Mouse (Mus musculus): ENCODE measurements around the gene Grm7.

Gene Grm7

DNA sequence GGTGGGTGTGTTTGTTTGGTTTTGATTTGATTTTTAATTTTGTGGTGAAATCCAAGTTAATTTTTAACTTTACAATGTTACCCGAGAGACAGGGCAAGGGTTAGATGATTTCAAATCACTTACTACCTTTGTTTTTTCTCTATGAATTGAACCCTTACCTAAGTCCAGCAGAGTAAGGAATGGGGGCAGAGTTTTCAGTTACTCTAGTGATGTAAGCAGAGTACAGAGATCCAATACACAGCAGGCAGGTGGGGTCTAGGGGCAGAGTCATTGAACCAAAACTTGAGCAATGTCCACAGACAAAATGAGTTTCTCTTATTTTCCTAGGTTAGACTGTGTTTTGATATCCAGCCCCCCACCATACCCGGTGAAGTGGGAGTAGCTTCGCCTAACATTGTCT lies 723.2 kb downstream of the Grm7 start:
- no peak for DNase-seq (ENCODE audit: low spot score in 2 of 2)

DNA sequence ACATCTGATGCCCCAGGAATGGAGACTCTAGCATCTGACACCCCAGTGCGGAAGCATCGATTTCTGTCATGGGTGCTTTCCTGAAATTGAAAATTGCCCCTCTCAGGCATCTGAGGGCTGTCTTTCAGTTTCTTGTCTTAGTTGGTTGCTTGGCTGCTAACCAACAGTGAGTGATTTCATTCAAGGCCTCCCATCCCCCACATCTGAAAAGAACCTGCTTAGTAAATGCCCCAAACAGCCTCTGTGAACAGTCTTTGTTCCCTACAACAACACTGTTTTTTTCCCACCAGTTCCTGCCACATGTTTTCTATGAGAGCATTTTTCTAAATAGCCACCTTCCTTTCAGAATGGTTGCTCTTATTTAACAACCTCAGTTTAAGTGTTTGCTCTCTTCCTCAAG lies 723.6 kb downstream of the Grm7 start:
- no peak for DNase-seq (ENCODE audit: low spot score in 2 of 2)

- no peak for DNase-seq (ENCODE audit: low spot score in 2 of 2)
Observed at GRCm38 (mm10) chr6:111371581-111372349, 726.4 kb downstream of the Grm7 start.

- DNase-seq (ENCODE audit: low spot score in 2 of 2): peak in 1 of 2 experiments; percentile 42
Observed at GRCm38 (mm10) chr6:111372626-111373380, 727.4 kb downstream of the Grm7 start.

- no peak for DNase-seq (ENCODE audit: low spot score in 2 of 2)
Observed at GRCm38 (mm10) chr6:111380710-111381109, 735.3 kb downstream of the Grm7 start.

DNA sequence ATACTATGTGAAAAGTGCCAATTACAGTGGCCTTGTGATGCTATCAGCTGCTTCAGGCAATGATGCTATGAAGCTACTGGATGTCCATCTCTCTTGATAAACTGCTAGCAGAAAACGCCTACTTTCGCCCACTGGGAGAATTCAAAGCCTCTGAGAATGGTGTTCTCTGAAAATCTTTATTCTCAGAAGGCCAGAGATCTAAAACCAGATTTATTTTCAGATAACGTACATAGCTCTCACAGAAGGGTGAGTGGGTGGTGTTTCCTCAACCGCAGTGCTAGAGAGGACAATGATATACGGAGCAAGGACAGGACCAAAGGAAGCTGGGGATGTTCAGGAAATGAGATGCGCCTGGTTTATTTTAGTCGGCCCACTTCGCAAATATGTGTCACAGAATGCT lies 763.4 kb downstream of the Grm7 start:
- DNase-seq (ENCODE audit: low spot score in 2 of 2): no peak

DNA sequence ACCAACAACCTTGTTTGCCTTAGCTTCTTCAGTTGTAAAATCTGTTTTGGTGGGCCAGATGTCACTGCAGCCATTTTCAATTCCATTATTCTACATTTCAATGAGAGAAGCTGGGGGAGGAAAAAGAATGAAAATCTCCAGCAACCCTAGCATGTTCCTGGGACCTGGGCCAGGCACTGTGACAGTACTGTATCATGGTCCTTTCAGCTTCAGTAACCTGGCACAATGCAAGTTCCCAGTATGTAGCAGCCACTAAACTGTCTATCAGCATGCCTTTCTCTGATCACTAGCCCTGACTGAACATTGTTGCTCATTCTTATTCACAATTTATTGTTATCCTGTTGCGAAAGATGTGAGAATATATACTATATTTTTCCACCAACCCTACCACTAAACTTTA lies 779.4 kb downstream of the Grm7 start:
- DNase-seq (ENCODE audit: low spot score in 2 of 2): peak in 1 of 2 experiments; percentile 25

- DNase-seq (ENCODE audit: low spot score in 2 of 2): no peak
Observed at GRCm38 (mm10) chr6:111446228-111446627, 800.8 kb downstream of the Grm7 start.

- DNase-seq (ENCODE audit: low spot score in 2 of 2): no peak
Observed at GRCm38 (mm10) chr6:111447851-111448250, 802.5 kb downstream of the Grm7 start.

- no peak for DNase-seq (ENCODE audit: low spot score in 2 of 2)
Observed at GRCm38 (mm10) chr6:111449054-111449783, 803.8 kb downstream of the Grm7 start.

DNA sequence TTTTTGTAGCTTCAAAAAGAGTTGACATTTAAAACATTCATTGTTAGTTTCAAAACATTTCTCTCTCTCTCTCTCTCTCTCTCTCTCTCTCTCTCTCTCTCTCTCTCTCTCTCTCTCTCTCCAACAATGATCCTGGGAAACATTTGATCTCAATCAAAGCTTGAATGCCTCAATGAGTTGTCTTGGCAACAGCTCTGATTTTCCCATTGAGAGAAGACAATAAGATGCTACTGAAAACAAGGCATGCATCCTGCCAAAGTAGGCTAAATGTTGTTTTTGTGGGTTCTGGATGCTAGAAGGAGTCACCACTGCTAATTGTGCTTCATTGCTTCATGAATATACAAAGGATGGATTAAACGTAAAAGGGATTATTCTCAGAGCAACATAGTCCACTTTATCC lies 836.5 kb downstream of the Grm7 start:
- no peak for DNase-seq (ENCODE audit: low spot score in 2 of 2)

- DNase-seq (ENCODE audit: low spot score in 2 of 2): no peak
Observed at GRCm38 (mm10) chr6:111486081-111486480, 840.7 kb downstream of the Grm7 start.

- no peak for DNase-seq (ENCODE audit: low spot score in 2 of 2)
Observed at GRCm38 (mm10) chr6:111487556-111487955, 842.2 kb downstream of the Grm7 start.

- DNase-seq (ENCODE audit: low spot score in 2 of 2): no peak
Observed at GRCm38 (mm10) chr6:111492166-111492565, 846.8 kb downstream of the Grm7 start.

GRCm38 (mm10) chr6:111499542-111499941 lies 854.2 kb downstream of the Grm7 start:
- no peak for DNase-seq (ENCODE audit: low spot score in 2 of 2)

DNA sequence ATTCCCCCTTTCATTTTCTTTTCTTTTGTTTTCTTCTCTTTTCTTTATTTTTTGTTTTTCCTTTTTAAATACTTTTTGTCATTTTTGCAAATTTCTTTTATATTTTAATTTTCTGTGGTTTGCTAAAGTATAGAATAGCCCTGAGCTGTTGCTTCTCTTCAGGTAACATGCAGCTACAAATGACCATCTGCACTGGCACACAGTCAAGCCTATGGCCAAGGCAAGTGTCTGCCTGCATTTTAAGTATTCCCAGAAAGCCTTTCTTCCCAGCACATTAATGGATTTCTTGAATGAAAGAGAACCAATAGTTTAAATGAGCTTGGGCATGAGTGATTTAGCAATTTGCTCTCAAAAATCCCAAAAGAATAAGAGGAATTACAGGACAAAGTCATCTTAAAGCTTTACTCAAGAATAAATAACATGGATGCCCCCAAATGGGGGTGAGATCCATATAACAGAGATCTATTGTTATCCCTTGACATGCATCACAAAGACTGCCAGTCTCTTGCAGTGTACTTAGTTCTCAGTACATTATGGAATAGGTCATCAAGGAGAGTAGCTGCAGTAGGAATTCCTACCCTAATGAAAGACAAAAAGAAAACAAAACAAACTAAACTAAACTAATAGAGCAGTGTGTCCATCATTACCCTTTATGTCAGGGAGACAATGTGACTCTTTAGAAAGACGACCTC lies 865.5 kb downstream of the Grm7 start:
- no peak for DNase-seq (ENCODE audit: low spot score in 2 of 2)

GRCm38 (mm10) chr6:111512359-111512758 lies 867.0 kb downstream of the Grm7 start:
- no peak for DNase-seq (ENCODE audit: low spot score in 2 of 2)

- no peak for DNase-seq (ENCODE audit: low spot score in 2 of 2)
Observed at GRCm38 (mm10) chr6:111521229-111521628, 875.8 kb downstream of the Grm7 start.

GRCm38 (mm10) chr6:111522122-111522521 lies 876.7 kb downstream of the Grm7 start:
- no peak for DNase-seq (ENCODE audit: low spot score in 2 of 2)

GRCm38 (mm10) chr6:111529985-111530384 lies 884.6 kb downstream of the Grm7 start:
- DNase-seq (ENCODE audit: low spot score in 2 of 2): no peak

- DNase-seq (ENCODE audit: low spot score in 2 of 2): no peak
Observed at GRCm38 (mm10) chr6:111558588-111558987, 913.2 kb downstream of the Grm7 start.

GRCm38 (mm10) chr6:111559459-111559858 lies 914.1 kb downstream of the Grm7 start:
- DNase-seq (ENCODE audit: low spot score in 2 of 2): no peak

Data from cerebellum, postnatal 4 days (tissue).